Mouse (Mus musculus): ENCODE measurements around the gene Nf2. TPM values are rescaled to one million over a fixed set of nuclear protein-coding genes. Genes with fewer than 3 reads are reported as not detected.
A peak's percentile ranks its signal among the peaks of the same experiment; 100 is the strongest.

The Nf2 gene
- polyA plus RNA-seq, 1 experiment from 2014 or later, result 64.0 TPM

DNA sequence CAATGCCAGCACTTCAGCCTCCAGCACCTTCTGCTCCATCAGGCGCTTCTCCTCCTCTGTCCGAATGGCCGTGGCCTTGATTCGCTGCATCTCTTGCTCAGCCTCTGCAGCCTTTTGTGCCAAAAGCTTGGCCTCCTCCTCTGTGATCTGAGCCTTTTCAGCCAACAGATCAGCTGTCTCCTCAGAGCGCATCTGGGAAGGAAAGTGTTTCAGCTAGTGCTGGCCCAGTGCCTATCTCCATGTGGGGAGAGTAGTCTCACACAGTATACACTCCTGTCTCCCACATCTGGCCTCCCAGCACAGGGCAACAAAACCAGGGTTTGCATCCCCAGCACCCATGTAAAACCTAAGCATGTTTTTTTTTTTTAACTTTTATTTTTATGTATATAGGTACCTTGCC lies 59.6 kb downstream of the Nf2 start:
- no peak overlapping the region for H3K27ac ChIP-seq (replicated peaks; ENCODE audit: low read depth, low read length)
- no peak overlapping the region for H3K4me2 ChIP-seq (ENCODE audit: low read length)
- H3K9me3 ChIP-seq (ENCODE audit: control insufficient read depth, low read length), result no peaks in the 10 kb centered on the region
- H3K4me3 ChIP-seq (replicated peaks; ENCODE audit: low read depth, low read length), result no peak overlapping the region
- no peaks in the 10 kb centered on the region for H3K27me3 ChIP-seq (ENCODE audit: control insufficient read depth, insufficient read depth, low read length)
- peaks cover 72% of the 10 kb centered on the region for H3K36me3 ChIP-seq (ENCODE audit: control insufficient read depth, insufficient read depth, low read length)
- H3K4me1 ChIP-seq (ENCODE audit: control insufficient read depth, insufficient read depth, low read length), result 0 out of 2 replicates have a peak, but pooled peaks cover 4% of the 10 kb centered on the region
- H3K9ac ChIP-seq (replicated peaks; ENCODE audit: low read length), result no peak overlapping the region
- DNase-seq (no peak), ATAC-seq (ENCODE audit: low FRiP score, low TSS enrichment) (no peak)
- WGBS, result 89% methylated on average over 5 of the region's 5 CpGs

DNA sequence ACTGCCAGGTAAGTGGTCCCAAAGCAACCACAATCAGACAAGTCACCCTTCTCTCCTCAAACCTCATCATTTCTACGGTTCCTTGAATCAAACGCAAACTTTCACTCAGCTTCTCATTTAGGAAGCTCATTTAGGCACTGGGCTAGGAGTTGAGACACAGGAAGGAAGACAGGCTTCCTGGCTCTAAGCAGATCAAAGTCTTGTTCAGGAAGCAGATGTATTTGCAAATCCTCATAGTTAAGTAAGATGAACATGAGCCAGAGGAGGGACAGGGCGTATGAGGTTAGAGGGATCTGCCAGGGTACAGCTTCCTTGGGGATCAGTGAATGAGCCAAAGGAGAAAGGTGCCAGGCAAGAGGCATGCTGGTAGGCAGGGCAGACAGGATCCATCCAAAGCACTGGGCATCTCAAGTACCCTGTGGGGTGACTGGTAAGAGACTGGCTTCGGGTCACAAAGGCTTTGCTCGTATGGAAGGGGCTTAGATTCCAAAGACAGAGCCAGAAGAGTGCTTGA lies 64.7 kb downstream of the Nf2 start:
- no peaks in the 10 kb centered on the region for H3K4me1 ChIP-seq (ENCODE audit: control insufficient read depth, insufficient read depth, low read length)
- H3K4me3 ChIP-seq (replicated peaks; ENCODE audit: low read depth, low read length), result no peak overlapping the region
- ATAC-seq (ENCODE audit: low FRiP score, low TSS enrichment), result no peak
- no peak for DNase-seq
- 84% methylated on average over 5 of the region's 5 CpGs for WGBS
- no peak overlapping the region for H3K27ac ChIP-seq (replicated peaks; ENCODE audit: low read depth, low read length)
- H3K27me3 ChIP-seq (ENCODE audit: control insufficient read depth, insufficient read depth, low read length), result no peaks in the 10 kb centered on the region
- H3K9ac ChIP-seq (replicated peaks; ENCODE audit: low read length), result no peak overlapping the region
- peaks cover 85% of the 10 kb centered on the region for H3K36me3 ChIP-seq (ENCODE audit: control insufficient read depth, insufficient read depth, low read length)
- H3K4me2 ChIP-seq (ENCODE audit: low read length), result no peak overlapping the region
- H3K9me3 ChIP-seq (ENCODE audit: control insufficient read depth, low read length), result no peaks in the 10 kb centered on the region

DNA sequence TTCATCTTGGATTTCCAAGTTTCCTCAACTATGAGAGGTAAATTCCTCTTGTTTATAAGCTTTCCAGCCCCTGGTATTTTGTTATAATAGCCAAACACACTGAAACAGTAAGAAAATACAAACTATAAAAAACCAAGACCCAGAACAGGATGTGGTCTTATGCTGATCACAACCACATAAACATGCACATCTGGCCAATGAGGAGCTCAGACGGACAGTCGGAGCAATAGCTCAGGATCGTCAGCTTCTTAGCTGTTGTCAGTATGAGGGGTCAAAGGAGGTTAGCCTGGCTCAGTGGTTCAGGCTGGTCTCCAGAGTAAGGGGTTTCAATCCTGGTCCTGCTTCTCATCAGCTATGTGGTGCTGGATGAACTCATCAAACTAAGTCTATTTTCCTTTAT lies 66.2 kb downstream of the Nf2 start:
- DNase-seq (no peak), ATAC-seq (ENCODE audit: low FRiP score, low TSS enrichment) (no peak)
- H3K9me3 ChIP-seq (ENCODE audit: control insufficient read depth, low read length), result no peaks in the 10 kb centered on the region
- no peak overlapping the region for H3K4me3 ChIP-seq (replicated peaks; ENCODE audit: low read depth, low read length)
- H3K36me3 ChIP-seq (ENCODE audit: control insufficient read depth, insufficient read depth, low read length), result peaks cover 82% of the 10 kb centered on the region
- no peaks in the 10 kb centered on the region for H3K27me3 ChIP-seq (ENCODE audit: control insufficient read depth, insufficient read depth, low read length)
- H3K9ac ChIP-seq (replicated peaks; ENCODE audit: low read length), result no peak overlapping the region
- no peak overlapping the region for H3K27ac ChIP-seq (replicated peaks; ENCODE audit: low read depth, low read length)
- H3K4me1 ChIP-seq (ENCODE audit: control insufficient read depth, insufficient read depth, low read length), result no peaks in the 10 kb centered on the region
- WGBS, result 93% methylated on average over 3 of the region's 3 CpGs
- no peak overlapping the region for H3K4me2 ChIP-seq (ENCODE audit: low read length)

DNA sequence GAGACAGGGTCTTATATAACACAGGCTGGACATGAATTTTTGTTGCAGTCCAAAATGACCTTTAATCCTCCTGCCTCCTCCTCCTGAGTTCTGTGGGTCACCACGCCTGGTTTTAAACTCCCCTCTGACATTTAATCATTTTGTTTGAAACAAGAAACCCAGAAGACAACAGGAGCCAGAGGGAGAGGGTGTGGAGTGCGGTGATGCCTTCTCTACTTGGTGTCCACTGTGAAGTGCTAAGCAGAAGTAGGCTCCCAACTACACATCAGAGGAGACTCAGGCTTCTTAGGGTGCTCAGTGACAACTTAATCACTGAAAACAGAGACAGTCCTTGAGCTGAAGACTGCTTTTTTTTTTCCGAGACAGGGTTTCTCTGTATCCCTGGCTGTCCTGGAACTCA lies 68.4 kb downstream of the Nf2 start:
- Histone ChIP-seq H3K4me1 (ENCODE audit: control insufficient read depth, insufficient read depth, low read length) (no peaks in the 10 kb centered on the region), H3K4me3 (replicated peaks; ENCODE audit: low read depth, low read length) (no peak overlapping the region), H3K27ac (replicated peaks; ENCODE audit: low read depth, low read length) (no peak overlapping the region), H3K4me2 (ENCODE audit: low read length) (no peak overlapping the region), H3K9ac (replicated peaks; ENCODE audit: low read length) (no peak overlapping the region), H3K9me3 (ENCODE audit: control insufficient read depth, low read length) (no peaks in the 10 kb centered on the region), H3K36me3 (ENCODE audit: control insufficient read depth, insufficient read depth, low read length) (peaks cover 70% of the 10 kb centered on the region), H3K27me3 (ENCODE audit: control insufficient read depth, insufficient read depth, low read length) (no peaks in the 10 kb centered on the region)
- ATAC-seq (ENCODE audit: low FRiP score, low TSS enrichment) (no peak), DNase-seq (no peak)
- WGBS, result 81% methylated on average over 3 of the region's 3 CpGs

DNA sequence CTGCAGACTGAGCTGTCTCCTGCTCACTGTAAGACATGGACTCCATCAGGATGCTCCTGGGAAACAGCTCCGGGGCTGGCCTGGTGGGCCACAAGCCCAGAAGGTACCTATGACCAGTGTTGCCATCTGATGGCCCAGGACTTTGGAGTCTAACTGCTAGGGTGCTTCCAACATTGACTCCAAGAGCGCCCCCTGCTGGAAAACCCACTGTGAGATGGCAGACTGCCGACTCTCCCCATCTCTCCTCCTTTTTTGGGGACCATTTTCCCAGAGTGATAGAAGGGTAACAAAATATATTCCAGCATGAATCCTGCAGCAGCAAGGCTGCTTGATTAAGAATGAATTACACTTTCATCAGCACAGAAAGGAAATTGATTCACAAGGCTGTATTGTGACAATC lies 76.4 kb downstream of the Nf2 start:
- DNase-seq (peak; percentile 85), ATAC-seq (ENCODE audit: low FRiP score, low TSS enrichment) (no peak)
- Histone ChIP-seq H3K36me3 (ENCODE audit: control insufficient read depth, insufficient read depth, low read length) (peaks cover 24% of the 10 kb centered on the region), H3K4me1 (ENCODE audit: control insufficient read depth, insufficient read depth, low read length) (no peaks in the 10 kb centered on the region), H3K4me3 (replicated peaks; ENCODE audit: low read depth, low read length) (no peak overlapping the region), H3K9me3 (ENCODE audit: control insufficient read depth, low read length) (no peaks in the 10 kb centered on the region), H3K9ac (replicated peaks; ENCODE audit: low read length) (no peak overlapping the region), H3K27ac (replicated peaks; ENCODE audit: low read depth, low read length) (0 out of 2 replicates have a peak overlapping the region, but pooled peaks have one; percentile 33), H3K4me2 (ENCODE audit: low read length) (no peak overlapping the region), H3K27me3 (ENCODE audit: control insufficient read depth, insufficient read depth, low read length) (no peaks in the 10 kb centered on the region)
- WGBS, result 35% methylated on average over 3 of the region's 3 CpGs

DNA sequence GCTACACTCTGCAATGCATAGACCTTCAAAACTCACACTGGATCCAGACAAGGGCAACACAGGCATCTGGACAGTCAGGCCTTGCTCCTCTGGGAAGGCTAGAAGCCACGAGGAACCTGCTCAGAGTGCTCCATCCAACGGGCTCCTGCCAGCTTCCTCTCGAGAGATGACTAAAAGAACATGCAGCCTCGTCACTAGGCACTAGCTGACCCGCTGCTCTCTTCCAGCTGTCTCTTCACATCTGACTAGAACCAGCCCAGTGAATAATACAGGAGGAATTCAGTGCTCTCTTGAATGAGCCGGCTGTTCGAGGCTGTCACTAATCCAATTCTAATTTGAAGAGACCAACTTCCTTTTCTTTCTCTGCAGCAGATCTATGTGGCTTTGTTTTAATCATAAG lies 77.6 kb downstream of the Nf2 start:
- Histone ChIP-seq H3K9me3 (ENCODE audit: control insufficient read depth, low read length) (no peaks in the 10 kb centered on the region), H3K9ac (replicated peaks; ENCODE audit: low read length) (no peak overlapping the region), H3K4me3 (replicated peaks; ENCODE audit: low read depth, low read length) (no peak overlapping the region), H3K4me1 (ENCODE audit: control insufficient read depth, insufficient read depth, low read length) (no peaks in the 10 kb centered on the region), H3K4me2 (ENCODE audit: low read length) (no peak overlapping the region), H3K27me3 (ENCODE audit: control insufficient read depth, insufficient read depth, low read length) (no peaks in the 10 kb centered on the region), H3K36me3 (ENCODE audit: control insufficient read depth, insufficient read depth, low read length) (peaks cover 24% of the 10 kb centered on the region), H3K27ac (replicated peaks; ENCODE audit: low read depth, low read length) (no peak overlapping the region)
- ATAC-seq (ENCODE audit: low FRiP score, low TSS enrichment) (no peak), DNase-seq (no peak)
- 25% methylated on average over 7 of the region's 7 CpGs for WGBS

DNA sequence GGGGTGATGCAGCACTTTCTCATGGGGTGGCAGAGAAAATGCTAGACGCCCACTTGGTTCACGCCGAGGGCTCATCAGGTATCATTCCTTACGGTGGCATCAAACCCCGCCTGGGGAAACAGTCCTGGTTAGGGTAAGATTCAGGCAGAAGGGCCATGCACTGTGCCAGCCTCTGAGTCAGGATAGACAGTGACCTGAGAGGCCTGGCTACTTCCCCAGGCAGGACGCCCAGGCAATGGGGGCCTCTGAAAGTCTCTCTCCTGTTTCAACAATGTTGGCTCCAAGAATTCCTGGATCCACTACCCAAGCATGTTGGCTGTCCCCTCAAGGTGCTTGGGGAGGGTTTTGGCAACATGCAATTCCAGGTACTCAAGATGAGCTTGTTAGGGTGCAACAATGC lies 79.5 kb downstream of the Nf2 start:
- 97% methylated on average over 6 of the region's 6 CpGs for WGBS
- no peak overlapping the region for H3K27ac ChIP-seq (replicated peaks; ENCODE audit: low read depth, low read length)
- no peak overlapping the region for H3K4me2 ChIP-seq (ENCODE audit: low read length)
- no peak for DNase-seq
- H3K9ac ChIP-seq (replicated peaks; ENCODE audit: low read length), result no peak overlapping the region
- no peaks in the 10 kb centered on the region for H3K4me1 ChIP-seq (ENCODE audit: control insufficient read depth, insufficient read depth, low read length)
- H3K27me3 ChIP-seq (ENCODE audit: control insufficient read depth, insufficient read depth, low read length), result no peaks in the 10 kb centered on the region
- ATAC-seq (ENCODE audit: low FRiP score, low TSS enrichment), result no peak
- H3K4me3 ChIP-seq (replicated peaks; ENCODE audit: low read depth, low read length), result no peak overlapping the region
- H3K9me3 ChIP-seq (ENCODE audit: control insufficient read depth, low read length), result no peaks in the 10 kb centered on the region
- peaks cover 19% of the 10 kb centered on the region; the same call in 1 of the 2 replicates for H3K36me3 ChIP-seq (ENCODE audit: control insufficient read depth, insufficient read depth, low read length)

DNA sequence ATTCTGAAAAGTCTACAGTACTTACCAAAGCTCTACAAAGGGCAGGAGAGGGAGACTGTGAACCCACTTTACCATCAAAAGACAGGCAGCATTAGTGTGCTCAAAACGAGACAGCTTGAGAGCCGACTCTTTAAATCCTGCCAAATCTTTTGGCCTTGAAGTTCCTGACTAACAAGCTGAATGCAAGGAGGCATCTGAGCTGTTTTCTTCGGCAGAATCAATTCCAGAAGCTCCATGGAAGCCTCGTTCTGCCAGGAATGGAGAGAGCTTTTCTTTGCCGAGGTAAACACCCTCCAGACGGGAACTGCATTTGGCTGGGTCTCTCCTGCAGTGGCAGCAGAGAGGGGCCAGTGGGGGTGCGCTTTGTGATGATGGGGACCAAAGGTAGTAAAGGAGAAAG lies 80.0 kb downstream of the Nf2 start:
- Histone ChIP-seq H3K9me3 (ENCODE audit: control insufficient read depth, low read length) (no peaks in the 10 kb centered on the region), H3K27me3 (ENCODE audit: control insufficient read depth, insufficient read depth, low read length) (no peaks in the 10 kb centered on the region), H3K36me3 (ENCODE audit: control insufficient read depth, insufficient read depth, low read length) (peaks cover 19% of the 10 kb centered on the region; the same call in 1 of the 2 replicates), H3K27ac (replicated peaks; ENCODE audit: low read depth, low read length) (no peak overlapping the region), H3K4me1 (ENCODE audit: control insufficient read depth, insufficient read depth, low read length) (no peaks in the 10 kb centered on the region), H3K4me2 (ENCODE audit: low read length) (no peak overlapping the region), H3K9ac (replicated peaks; ENCODE audit: low read length) (no peak overlapping the region), H3K4me3 (replicated peaks; ENCODE audit: low read depth, low read length) (no peak overlapping the region)
- WGBS, result 79% methylated on average over 7 of the region's 7 CpGs
- ATAC-seq (ENCODE audit: low FRiP score, low TSS enrichment) (no peak), DNase-seq (no peak)

DNA sequence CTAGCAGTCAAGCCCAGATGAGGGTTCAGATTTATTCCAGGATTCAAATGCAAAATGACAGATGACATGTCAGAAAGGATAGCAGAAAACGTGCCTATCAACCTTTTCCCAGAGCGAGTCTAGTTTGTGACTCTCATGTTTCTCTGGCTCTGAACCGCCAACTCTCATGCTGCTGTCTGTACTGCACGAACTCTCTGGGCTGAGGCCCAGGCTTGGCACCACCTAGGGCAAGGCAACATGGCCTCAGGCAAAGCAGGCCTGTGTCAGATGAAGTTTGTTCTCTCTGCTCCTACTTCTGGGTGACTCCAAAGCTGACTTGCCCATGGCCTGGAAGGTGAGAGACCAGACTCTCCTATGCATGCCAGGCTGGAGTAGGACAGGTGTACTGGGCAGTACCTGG lies 80.9 kb downstream of the Nf2 start:
- no peaks in the 10 kb centered on the region for H3K9me3 ChIP-seq (ENCODE audit: control insufficient read depth, low read length)
- H3K4me1 ChIP-seq (ENCODE audit: control insufficient read depth, insufficient read depth, low read length), result peaks cover 5% of the 10 kb centered on the region
- ATAC-seq (ENCODE audit: low FRiP score, low TSS enrichment) (no peak), DNase-seq (no peak)
- H3K9ac ChIP-seq (replicated peaks; ENCODE audit: low read length), result no peak overlapping the region
- H3K4me3 ChIP-seq (replicated peaks; ENCODE audit: low read depth, low read length), result no peak overlapping the region
- no peak overlapping the region for H3K27ac ChIP-seq (replicated peaks; ENCODE audit: low read depth, low read length)
- H3K27me3 ChIP-seq (ENCODE audit: control insufficient read depth, insufficient read depth, low read length), result no peaks in the 10 kb centered on the region
- no peak overlapping the region for H3K4me2 ChIP-seq (ENCODE audit: low read length)
- H3K36me3 ChIP-seq (ENCODE audit: control insufficient read depth, insufficient read depth, low read length), result peaks cover 19% of the 10 kb centered on the region; the same call in 1 of the 2 replicates
- WGBS, result 86% methylated on average over 4 of the region's 4 CpGs
